Mouse (Mus musculus): ENCODE measurements around the gene Pkn3.
"Not testable (repeated sequence)": the region's sequence is repeated elsewhere in the genome, so short reads cannot be mapped to it uniquely, and the experiment has no call there.

Pkn3 gene

GRCm38 (mm10) chr2:30130156-30130555 is 52.7 kb downstream of the Pkn3 start:
- in situ Hi-C loops (cut with MboI; ENCODE audit: low pct_unique_long_range_greater_than_20kb in 1 of 2, low sequenced_read_pairs in 2 of 2, unreplicated experiment in 1 of 2): no loop called here

- in situ Hi-C loops (cut with MboI; ENCODE audit: low pct_unique_long_range_greater_than_20kb in 1 of 2, low sequenced_read_pairs in 2 of 2, unreplicated experiment in 1 of 2): not testable (repeated sequence)
These were observed 53.8 kb downstream of the Pkn3 start for GRCm38 (mm10) chr2:30131240-30131639.

- in situ Hi-C loops (cut with MboI; ENCODE audit: low pct_unique_long_range_greater_than_20kb in 1 of 2, low sequenced_read_pairs in 2 of 2, unreplicated experiment in 1 of 2): no loop called here
These were observed 55.5 kb downstream of the Pkn3 start for GRCm38 (mm10) chr2:30132801-30133612.

- in situ Hi-C loops (cut with MboI; ENCODE audit: low pct_unique_long_range_greater_than_20kb in 1 of 2, low sequenced_read_pairs in 2 of 2, unreplicated experiment in 1 of 2): no loop called here
These were observed 56.3 kb downstream of the Pkn3 start, which contains the start of gene Tbc1d13 for GRCm38 (mm10) chr2:30133613-30134377. Tbc1d13 (plus strand) TSS chr2:30133746.

- in situ Hi-C loops (cut with MboI; ENCODE audit: low pct_unique_long_range_greater_than_20kb in 1 of 2, low sequenced_read_pairs in 2 of 2, unreplicated experiment in 1 of 2): no loop called here
These were observed 56.9 kb downstream of the Pkn3 start for GRCm38 (mm10) chr2:30134378-30134711.

GRCm38 (mm10) chr2:30134928-30135620 is 57.6 kb downstream of the Pkn3 start:
- in situ Hi-C loops (cut with MboI; ENCODE audit: low pct_unique_long_range_greater_than_20kb in 1 of 2, low sequenced_read_pairs in 2 of 2, unreplicated experiment in 1 of 2): no loop called here

- in situ Hi-C loops (cut with MboI; ENCODE audit: low pct_unique_long_range_greater_than_20kb in 1 of 2, low sequenced_read_pairs in 2 of 2, unreplicated experiment in 1 of 2): no loop called here
These were observed 59.0 kb downstream of the Pkn3 start for GRCm38 (mm10) chr2:30136458-30136857.

- in situ Hi-C loops (cut with MboI; ENCODE audit: low pct_unique_long_range_greater_than_20kb in 1 of 2, low sequenced_read_pairs in 2 of 2, unreplicated experiment in 1 of 2): not testable (repeated sequence)
These were observed 62.5 kb downstream of the Pkn3 start for GRCm38 (mm10) chr2:30140021-30140420.

All from mouse embryonic stem cell (cell line).